Mouse (Mus musculus) 416B (cell line): ENCODE data around the gene Ap3s2.

Experiments used
- DNase-seq: peaks from one replicate; pipeline ENCODE4 v3.0.0; 2011; ENCODE audit warnings: low read depth

Ap3s2 gene

DNA sequence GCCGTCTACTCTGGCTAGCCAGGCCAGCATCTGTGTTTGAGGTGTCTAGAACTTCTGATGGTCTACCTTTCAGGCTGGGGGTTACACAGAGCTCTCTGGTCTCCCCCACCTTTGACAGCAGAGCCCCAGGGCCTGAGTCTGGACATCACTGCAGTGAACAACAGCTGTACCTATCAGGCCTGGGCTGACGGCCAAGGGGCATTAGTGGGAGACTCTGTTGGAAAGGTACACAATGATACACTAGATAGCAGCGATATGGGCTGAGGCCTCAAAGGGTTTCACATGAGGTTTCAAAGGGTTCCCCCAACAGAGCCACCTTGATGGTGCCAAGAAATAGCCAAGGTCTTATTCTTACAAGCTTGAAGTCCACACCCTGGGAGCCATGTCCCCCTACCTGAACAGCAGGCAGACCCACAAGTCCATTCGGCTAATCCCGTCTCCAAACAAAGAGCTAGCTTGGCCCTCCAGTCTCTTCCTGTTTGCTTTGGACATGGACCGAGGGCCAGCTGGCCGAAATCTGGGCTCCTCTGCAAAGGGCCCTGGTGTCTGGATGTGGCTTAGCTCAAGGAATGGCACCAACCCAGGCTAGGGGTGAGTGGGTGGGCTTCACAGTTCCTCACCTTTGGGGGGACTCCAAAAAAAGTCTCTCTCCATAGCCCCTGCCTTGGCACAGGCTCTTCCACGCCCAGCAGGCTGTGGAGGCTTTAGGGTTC is 76.2 kb downstream of the Ap3s2 start:
- DNase-seq: no peak

DNA sequence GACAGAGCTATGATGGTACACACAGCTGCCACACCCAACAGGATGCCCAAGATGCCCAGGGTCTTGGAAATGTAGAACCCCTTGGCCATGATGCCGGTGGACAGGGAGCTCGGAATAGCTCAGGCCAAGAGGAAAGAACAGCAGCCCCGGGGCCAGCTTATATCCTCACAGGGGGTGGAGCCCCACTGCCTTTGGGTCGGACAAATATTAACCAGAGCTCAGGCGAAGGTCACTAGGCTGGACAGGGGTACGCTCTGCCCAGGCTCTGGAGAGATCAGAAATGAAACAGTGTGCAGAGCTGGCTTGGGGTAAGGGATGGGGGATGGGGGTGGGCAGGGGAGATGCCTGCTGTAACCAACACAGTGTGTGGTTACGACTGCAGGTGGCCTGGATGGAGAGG is 78.3 kb downstream of the Ap3s2 start:
- no peak for DNase-seq

DNA sequence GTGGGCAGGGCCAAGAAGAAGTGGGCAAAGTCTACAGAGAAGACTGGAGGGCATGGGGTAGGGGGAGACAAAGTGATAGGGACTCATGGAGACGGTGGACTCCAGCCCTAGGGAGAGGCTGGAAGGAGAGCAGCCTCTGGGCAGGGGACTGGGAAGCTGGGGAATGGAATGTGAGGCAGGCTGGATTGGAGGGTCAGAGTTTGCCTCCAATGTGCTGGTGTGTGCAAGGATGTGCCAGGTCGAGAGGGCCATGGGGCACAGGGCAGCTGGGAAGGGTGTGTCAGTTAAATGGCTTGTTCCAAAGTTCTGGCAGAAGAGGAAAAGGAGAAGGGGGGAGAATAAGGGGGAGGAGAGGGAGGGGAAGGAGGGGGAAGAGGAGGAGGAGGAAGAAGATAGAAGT is 83.2 kb downstream of the Ap3s2 start:
- DNase-seq: no peak

DNA sequence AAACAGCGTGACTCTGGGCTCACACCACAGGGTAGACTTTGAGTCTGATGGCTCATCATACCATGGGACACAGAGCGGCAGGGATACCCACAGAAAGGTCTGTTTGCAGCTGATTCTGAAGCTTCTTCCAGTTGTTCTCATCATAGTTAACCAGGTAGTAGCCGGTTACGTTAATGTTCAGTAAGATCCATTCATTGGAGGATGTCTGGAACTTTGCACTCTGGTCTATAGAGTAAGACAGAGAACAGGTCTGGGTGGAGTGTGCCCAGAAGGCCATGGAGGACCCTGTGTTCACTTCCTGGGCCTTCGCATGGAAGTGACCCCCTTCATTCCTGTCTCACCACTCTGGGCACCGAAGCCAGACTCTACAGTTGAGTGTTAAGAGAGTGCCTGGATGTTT is 85.3 kb downstream of the Ap3s2 start:
- no peak for DNase-seq

DNA sequence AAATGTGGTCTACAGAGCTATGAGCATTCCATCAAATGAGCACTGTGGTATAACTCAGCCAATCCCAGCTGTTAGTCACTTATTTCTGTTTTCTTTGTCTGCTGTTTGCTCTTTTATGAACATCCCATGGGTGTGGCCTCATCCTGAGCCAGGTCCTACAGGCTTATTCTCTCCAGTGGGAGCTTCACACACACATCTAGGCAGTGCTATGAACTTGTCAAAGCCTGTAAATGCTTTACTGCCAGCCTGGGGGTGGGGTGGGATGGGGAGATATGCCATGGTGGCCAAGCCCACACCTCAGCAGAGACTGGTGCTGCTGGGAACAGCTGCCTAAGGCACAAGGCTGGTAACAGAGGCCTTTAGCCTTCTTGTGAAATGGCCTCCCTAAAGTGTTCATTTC is 87.5 kb downstream of the Ap3s2 start:
- DNase-seq: no peak

DNA sequence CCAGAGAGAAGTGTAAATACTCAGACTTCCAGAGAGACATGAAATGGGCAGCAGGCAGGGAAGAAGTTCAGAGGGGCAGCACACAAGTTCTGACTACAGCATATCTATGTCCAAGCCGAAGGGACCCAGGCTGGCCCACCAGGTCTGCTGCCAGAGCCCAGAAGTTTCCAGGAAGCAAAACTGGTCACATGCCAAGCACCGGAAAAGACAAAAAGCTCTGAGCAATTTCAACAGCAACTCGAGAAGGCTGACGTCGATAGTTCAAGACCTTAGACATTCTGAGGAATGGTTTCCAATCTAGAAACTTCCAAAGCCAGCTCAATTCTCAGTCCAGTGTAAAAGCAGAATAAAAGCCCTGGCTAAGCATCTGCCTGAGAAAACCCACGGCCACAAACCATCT is 88.9 kb downstream of the Ap3s2 start:
- DNase-seq: peak; percentile 5

DNA sequence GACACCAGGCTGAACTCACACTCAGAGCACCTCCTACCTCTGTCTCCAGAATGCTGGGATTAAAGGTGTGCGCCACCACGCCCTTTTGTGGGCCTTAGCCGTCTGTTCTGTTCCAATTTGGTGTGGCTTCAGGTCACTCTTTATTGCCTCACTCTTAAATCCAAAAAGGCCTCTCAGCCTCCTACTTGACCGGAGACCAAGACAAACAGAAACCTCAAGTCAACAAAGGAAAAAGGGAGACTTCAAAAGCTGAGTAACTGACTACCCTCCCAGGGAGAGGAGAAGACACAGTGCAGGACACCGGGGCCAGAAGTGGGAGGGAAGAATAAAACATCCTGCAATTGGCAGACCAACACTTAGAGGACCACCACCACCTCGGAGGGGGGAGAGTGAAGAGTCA is 89.3 kb downstream of the Ap3s2 start:
- DNase-seq: no peak

DNA sequence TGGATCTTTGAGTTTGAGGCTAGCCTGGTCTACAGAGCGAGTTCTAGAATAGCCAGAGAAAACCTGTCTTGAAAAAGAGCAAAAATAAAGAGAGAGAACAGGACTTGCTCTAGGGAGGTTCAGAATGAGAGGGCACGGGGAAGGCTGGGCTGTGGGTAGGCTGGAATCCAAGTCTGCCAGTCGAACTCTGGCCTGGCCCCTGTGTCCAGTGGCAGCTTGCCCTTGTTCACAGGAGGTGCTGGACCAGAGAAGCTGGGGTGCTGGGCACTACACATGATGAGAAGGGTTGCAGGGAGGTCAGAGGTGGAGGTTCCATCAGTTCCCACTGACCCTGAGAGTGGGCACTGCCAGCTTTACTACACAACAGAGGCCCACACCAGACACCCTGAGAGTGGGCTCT is 92.1 kb downstream of the Ap3s2 start:
- no peak for DNase-seq
